7 mouse cellular contexts compared by ENCODE assay signal in genomic region chr5:21424614-21425602, GRCm38 (mm10). TPM values are rescaled to one million over a fixed set of nuclear protein-coding genes. Genes with fewer than 3 reads are reported as not detected.
DNase-seq lines count a peak whose midpoint lies in the region; ATAC-seq lines count a peak whose summit lies in the region.

TSS of gene Ccdc146 (minus strand) at chr5:21424677.
TSS of gene Fam185a (plus strand) at chr5:21424958.

- no peaks in the 10 kb centered on the region for H3K4me1 ChIP-seq in intestine, embryonic 15.5 days (replicated peaks)
- peaks cover 17% of the 10 kb centered on the region for H3K4me1 ChIP-seq in midbrain, embryonic 10.5 days

- H3K9ac ChIP-seq in intestine, embryonic 15.5 days = peak within 1 kb of the TSS; percentile 78

- H3K27me3 ChIP-seq in intestine, embryonic 15.5 days (replicated peaks) = no peaks in the 10 kb centered on the region
- no peaks in the 10 kb centered on the region for H3K27me3 ChIP-seq in midbrain, embryonic 10.5 days (ENCODE audit: low read depth, poor library complexity, severe bottlenecking)

- WGBS in intestine, embryonic 15.5 days = under 1% methylated on average over 67 of the region's 68 CpGs
- under 1% methylated on average over 68 of the region's 68 CpGs for WGBS in midbrain, embryonic 10.5 days

- peak; percentile 96 for DNase-seq in adrenal gland, adult 2 months
- DNase-seq in embryo, embryonic 11.5 days (ENCODE audit: low read depth, low spot score) = peak; percentile 94
- peak; percentile 72 to 86 for DNase-seq in gastrocnemius, postnatal 36 days
- peak; percentile 94 to 99 for DNase-seq in left cerebral cortex, postnatal 25 days (ENCODE audit: low spot score in 2 of 2)
- peak; percentile 90 for DNase-seq in midbrain, embryonic 10.5 days (ENCODE audit: low spot score)
- peak; percentile 78 for DNase-seq in right cerebral cortex, postnatal 4 days

- peak; percentile 100 for ATAC-seq in intestine, embryonic 15.5 days

- H3K9me3 ChIP-seq in intestine, embryonic 15.5 days = no peaks in the 10 kb centered on the region
- no peaks in the 10 kb centered on the region for H3K9me3 ChIP-seq in midbrain, embryonic 10.5 days (replicated peaks)

- peak within 1 kb of the TSS; percentile 81 for H3K4me3 ChIP-seq in intestine, embryonic 15.5 days (replicated peaks)
- peak within 1 kb of the TSS; percentile 92 for H3K4me3 ChIP-seq in midbrain, embryonic 10.5 days

- intact Hi-C loops in gastrocnemius, postnatal 36 days (cut with DNase I) = no loop called here
- intact Hi-C loops in left cerebral cortex, postnatal 25 days (cut with DNase I) = loop anchor here (2.0 to 10.0 kb wide), 2 partner anchors 96 to 370 kb away; partner anchors contain the start of gene Ptpn12

- H3K4me2 ChIP-seq in intestine, embryonic 15.5 days (replicated peaks) = peak within 1 kb of the TSS; percentile 94

- peak within 1 kb of the TSS; percentile 77 for H3K27ac ChIP-seq in intestine, embryonic 15.5 days
- peak within 1 kb of the TSS; percentile 83 for H3K27ac ChIP-seq in midbrain, embryonic 10.5 days (replicated peaks)

- H3K36me3 ChIP-seq in intestine, embryonic 15.5 days = no peaks in the 10 kb centered on the region
- H3K36me3 ChIP-seq in midbrain, embryonic 10.5 days = no peaks in the 10 kb centered on the region

RNA-seq across cellular contexts. Expression of gene Ccdc146, which starts in this region (rescaled TPM):
- total RNA-seq in adrenal gland, adult 2 months (2021) = under 1 TPM; 0.14 TPM
- polyA plus RNA-seq in adrenal gland, adult 2 months (2012; rRNA removed) = 0.18 TPM in 1 of 2 replicates, not detected in the other
- total RNA-seq in gastrocnemius, postnatal 36 days (2021) = 1 to 10 TPM; 3.5 to 4.1 TPM
- polyA plus RNA-seq in intestine, embryonic 15.5 days (2015; fragmentation: Nextera tagmentation; extraction: Ambion mirVana) = 0.24 TPM in 2 replicates
- under 1 TPM; 0.18 to 0.23 TPM for total RNA-seq in left cerebral cortex, postnatal 25 days (2021)
- polyA plus RNA-seq in midbrain, embryonic 10.5 days (2016; fragmentation: Nextera tagmentation; extraction: Ambion mirVana) = 0.12 TPM in 1 of 2 replicates, not detected in the other

RNA-seq across cellular contexts. Expression of gene Fam185a, which starts in this region (rescaled TPM):
- total RNA-seq in adrenal gland, adult 2 months (2021) = 10 to 100 TPM; 11.2 to 15.1 TPM
- polyA plus RNA-seq in adrenal gland, adult 2 months (2012; rRNA removed) = 5.7 and 7.9 TPM in 2 replicates
- total RNA-seq in gastrocnemius, postnatal 36 days (2021) = 1 to 10 TPM; 7.6 to 9.1 TPM
- 9.7 and 10.4 TPM in 2 replicates for polyA plus RNA-seq in intestine, embryonic 15.5 days (2015; fragmentation: Nextera tagmentation; extraction: Ambion mirVana)
- 10 to 100 TPM; 11.8 to 13.3 TPM for total RNA-seq in left cerebral cortex, postnatal 25 days (2021)
- polyA plus RNA-seq in midbrain, embryonic 10.5 days (2016; fragmentation: Nextera tagmentation; extraction: Ambion mirVana) = 4.9 and 5.8 TPM in 2 replicates

Comparison
In these comparisons a context has a peak if more than half of its experiments do, and no peak if none do; other contexts are left out.
1. Peak in every context shown above with its lines: DNase-seq, ATAC-seq, H3K4me3 ChIP-seq and H3K27ac ChIP-seq.